Mouse (Mus musculus): Measurements from ENCODE around the gene Gm13278.
"Not testable (repeated sequence)": the region's sequence is repeated elsewhere in the genome, so short reads cannot be mapped to it uniquely, and the experiment has no call there.

DNA sequence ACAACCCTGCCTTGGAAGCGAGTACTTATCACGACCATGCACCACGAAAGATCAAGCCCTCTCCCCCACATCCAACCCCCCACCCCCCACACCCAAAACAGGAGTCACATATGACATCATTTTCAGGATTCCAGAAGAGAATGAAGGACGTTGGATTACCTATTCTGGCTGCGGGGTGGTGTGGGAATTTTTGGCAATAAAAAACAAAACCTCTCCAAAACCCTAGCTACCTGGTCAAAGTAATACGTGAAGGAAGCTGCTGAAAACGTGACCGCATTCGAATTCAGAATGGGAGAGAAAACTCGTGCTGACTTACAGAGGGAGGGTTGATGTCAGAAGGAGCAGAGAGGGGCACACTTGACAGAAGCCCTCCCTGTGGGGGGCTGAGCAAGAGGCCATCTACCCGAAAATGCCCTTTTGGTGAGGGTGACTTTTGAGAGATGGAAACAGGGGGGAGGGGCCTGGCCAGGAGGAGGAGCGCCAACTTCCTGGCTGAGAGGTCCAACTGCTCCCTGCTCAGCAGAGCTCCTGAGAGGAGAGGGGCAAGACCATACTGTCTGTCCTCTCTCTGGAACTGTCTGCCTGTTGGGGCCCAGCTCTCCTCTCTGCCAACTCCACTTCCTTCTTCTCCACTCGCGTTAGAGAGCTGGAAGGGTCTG is 31.6 kb upstream of the Gm13278 start, which contains the start of gene Gm13283:
- TF ChIP-seq CTCF, EP300 (IDR thresholded peaks at IDR 0.05; ENCODE audit: low read depth): not testable (repeated sequence)

Measured in heart, postnatal 0 days (tissue).